Mouse (Mus musculus) ovary, postnatal 14 days (tissue): ENCODE data around the gene Hic2.
A peak's percentile ranks its signal among the peaks of the same experiment; 100 is the strongest.

Experiments used
- DNase-seq: peaks from one replicate; pipeline ENCODE4 v3.0.0; 2022; ENCODE audit warnings: low spot score

Gene Hic2

DNA sequence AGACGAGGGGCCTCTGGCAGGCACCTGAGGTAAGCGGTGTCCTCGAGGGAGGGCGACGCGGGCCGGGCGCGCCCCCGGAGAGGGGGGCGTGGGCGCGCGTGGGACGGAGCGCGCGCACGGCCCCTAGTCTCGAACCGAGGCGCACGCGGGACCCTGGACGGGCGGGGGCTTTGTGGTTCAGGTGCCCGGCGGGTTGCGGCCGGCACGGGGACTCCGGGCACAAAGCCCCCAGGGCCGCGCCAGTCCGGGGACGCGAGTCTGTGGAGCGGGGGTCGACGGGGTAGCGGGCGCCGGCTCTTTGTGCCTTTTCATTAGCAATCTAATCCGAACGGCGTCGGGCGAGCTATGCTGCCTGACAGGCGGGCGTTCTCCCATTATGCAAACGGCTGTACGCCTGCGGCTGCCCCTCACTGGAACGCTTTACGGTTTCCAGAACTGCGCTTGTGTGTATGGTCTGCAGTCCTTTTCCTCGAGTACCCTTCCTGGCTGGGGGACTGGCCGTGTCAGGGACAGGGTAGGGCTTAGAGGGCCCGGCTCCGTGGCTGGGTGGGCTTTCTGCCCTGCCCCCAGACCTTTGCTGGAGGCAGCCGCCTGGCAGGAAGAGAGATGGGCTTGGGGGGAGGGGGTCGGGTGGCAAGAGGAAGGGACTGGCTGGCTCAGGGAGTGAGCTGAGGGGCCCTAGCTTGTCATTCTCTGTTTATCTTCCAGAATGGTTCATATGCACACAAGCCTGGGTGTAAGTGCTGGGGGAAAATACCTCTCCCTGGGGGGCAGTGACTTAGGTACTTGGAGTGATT is 528 bp downstream of the Hic2 start:
- no peak for DNase-seq

GRCm38 (mm10) chr16:17234499-17234895 is 1.1 kb downstream of the Hic2 start:
- DNase-seq = no peak

DNA sequence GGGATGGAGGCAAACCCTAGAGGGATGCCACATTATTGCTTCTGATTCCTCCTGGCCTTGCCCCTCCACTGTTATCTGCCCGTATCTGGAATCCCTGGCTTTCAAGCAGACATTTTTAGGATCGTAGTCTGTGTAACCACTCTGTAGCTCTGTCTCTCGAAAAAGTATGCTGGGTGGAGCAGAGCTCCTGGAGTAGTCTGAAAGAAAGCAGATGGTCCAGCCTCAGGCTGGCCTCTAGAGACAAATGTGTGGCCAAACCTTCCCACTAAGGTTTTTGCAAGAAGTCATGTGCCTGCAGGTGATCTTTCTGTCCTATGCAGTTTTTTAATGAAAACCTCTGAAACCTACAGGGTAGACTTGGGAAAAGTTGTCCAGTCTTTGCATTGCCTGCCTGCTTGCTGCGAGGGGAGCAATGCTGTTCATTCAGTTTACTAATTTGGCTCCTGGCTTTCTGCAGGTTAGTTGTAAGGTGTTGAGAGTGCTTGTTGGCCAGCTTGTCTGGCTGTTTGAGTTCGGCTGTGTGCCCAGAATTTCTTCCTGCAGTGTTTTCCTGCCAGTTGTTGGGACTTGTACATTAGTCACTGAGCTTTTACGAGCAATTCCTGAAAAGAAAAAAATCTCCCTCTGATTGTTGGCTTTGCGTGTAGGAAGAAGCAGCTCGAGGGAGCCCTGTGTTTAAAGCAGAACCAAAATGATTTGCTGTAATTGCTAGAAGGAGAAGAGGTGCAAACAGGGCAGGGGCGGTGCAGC is 1.7 kb downstream of the Hic2 start:
- no peak for DNase-seq

DNA sequence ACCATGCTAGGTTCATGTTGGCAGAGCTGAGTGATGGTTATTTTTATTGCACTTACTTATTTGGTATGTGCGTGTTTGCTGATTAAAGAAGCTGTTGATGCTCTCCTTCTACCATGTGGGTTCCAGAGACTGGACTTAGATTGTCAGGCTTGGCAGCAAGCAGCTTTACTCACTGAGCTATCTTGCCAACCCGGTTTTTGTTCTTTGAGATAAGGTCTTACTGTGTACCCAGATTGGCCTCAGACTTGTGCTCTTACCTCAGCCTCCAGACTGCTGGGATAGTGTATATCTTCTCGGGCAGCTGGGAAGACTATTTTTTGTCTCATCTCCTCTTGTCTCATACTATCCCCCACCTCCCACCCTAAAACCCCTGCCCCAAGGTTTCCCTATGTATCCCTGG is 4.3 kb downstream of the Hic2 start:
- no peak for DNase-seq

- DNase-seq = no peak
These were observed 6.0 kb downstream of the Hic2 start for GRCm38 (mm10) chr16:17239409-17239808.

DNA sequence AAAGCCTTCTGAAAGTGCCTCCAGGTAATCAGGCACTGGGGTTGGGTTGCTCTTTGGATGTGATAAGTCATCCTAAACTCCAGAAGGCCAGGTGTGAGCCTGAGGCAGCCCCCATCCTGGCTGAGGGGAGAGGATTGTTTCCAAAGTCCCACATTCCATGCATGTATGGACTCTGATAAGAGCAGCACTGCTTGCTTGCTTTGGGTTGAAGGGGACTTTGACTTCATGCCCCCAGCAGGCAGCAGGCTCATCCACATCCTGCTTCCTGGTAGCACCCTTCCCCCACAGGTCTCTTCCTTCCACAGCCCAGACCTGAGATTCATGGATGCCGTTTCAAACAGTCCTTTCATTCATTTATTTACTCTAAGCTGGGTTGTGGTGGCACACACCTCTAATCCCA is 10.4 kb downstream of the Hic2 start:
- no peak for DNase-seq

DNA sequence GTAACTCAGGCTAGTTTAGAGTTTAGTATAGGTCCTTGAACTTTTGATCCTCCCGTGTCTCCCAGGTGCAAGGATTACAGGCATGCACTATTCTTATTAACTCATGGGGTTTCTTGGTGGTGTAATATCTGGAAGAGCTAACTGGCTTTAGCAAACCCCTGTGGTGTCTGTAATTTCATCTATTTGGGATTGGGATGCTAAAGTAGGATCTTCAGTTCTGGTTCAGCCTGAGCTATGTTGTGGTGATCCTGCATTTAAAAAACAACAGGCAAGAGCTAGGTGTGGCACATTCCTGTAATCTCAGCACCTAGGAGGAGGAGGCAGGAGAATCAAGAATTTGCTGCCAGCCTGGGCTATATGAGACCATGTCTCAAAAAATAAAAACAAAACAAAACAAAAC is 11.6 kb downstream of the Hic2 start:
- DNase-seq = no peak

DNA sequence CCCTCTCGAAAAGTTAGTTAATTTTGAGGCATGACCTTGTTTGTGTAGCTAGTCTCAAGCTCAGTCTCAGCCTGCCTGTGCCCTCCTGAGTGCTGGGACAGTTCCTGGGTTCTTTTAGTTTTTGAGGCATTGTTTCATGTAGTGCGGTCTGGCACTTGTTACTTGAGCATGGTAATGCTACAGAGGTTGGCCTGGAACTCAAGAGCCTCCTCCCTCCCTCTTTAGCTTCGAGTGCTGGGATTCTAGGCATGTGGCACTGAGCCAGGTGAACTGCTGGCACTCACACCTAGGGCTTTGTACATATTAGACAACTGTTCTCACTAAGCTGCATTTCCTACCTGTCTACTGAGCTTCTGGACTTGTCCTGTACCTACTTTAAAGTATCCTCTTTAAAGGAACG is 14.4 kb downstream of the Hic2 start:
- no peak for DNase-seq

DNA sequence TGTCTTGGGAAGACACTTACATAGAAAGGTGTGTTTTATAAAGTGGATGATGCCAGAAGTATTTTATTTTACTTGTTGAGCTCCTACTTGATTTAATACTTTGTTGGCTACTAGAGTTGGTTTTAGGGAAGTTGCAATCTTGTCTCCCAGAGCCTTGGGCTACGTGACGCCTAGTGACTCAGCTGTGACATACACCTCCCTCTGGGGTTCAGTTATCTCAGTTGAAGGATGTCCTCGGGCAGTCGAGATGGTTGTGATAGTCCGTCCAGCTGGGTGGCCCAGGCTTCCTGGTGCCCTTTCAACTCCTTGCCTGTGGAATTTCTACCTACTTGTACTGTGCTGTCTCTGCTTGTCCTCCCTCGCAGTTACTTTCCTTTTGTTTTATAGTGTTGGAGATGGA is 15.8 kb downstream of the Hic2 start:
- DNase-seq = no peak

- peak; percentile 84 for DNase-seq
These were observed 18.2 kb downstream of the Hic2 start for GRCm38 (mm10) chr16:17251539-17251938.

DNA sequence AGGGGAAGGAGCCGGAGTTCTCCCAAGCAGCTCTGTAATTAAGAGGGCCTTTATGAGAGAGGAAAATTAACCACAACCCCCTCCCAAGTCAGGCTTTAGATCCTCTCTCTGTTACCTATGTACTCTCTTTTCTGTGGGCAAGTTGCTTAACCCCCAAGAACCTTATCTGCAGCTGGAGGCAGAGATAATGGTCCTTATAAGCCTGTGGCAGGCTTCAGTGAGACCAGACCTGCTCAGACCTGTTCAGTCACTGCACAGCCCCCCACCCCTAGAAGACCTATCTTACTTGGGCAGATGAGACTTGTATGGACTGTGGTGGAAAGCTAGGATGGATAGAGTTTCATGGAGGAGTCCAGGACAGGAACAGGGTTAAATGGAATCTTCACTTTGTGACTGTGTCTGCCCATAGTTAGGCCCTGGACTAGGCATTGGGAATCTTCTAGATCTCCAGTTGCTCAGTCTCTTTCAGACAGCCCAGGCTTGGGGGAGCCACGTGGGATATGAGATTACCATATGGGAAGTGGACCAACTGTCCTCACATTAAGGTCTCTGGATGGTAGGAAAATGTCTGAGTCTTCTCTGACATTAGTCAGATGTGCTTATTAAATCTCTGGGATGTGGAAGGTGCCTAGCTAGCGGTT is 18.8 kb downstream of the Hic2 start:
- no peak for DNase-seq

GRCm38 (mm10) chr16:17252841-17253240 is 19.5 kb downstream of the Hic2 start:
- DNase-seq = no peak

DNA sequence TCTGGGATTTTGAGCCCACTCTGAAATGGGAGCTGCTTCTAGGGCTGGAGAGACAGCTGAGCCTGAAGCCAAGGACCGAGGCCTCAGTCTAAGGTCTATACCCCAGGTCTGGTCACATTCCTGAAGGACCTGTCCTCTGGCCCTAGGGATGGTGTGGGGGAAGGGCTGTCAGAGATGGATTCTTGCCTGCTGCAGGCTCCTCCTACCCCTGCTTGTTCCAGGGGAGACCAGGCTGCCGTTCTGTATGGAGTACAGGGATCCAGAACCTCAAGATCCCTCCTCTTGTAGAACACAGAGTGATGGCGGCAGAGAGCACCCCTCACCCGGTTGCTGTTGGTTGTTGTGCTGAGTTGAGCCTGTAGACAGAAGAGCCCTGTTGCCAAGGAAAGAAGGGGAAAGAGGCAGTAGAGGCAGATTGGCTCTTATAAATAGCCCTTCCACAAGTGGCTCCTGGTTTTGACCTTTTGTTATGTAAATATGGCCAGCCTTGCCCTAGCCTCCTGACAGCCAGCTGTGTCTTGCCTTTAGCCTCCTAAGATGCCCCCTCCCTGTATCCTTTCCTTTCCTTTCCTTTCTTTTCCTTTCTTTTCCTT is 20.7 kb downstream of the Hic2 start:
- DNase-seq = no peak

GRCm38 (mm10) chr16:17255270-17255669 is 21.9 kb downstream of the Hic2 start:
- no peak for DNase-seq

DNA sequence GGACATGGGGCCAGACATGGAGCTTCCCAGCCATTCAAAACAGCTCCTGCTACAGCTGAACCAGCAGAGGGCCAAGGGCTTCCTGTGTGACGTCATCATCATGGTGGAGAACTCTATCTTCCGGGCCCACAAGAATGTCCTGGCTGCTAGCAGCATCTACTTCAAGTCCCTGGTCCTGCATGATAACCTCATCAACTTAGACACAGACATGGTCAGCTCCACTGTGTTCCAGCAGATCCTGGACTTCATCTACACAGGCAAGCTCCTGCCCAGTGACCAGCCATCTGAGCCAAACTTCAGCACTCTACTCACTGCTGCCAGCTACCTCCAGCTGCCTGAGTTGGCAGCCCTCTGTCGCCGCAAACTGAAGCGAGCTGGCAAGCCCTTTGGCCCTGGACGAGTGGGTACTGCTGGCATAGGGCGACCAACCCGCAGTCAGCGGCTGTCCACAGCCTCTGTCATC is 24.0 kb downstream of the Hic2 start:
- DNase-seq = no peak

DNA sequence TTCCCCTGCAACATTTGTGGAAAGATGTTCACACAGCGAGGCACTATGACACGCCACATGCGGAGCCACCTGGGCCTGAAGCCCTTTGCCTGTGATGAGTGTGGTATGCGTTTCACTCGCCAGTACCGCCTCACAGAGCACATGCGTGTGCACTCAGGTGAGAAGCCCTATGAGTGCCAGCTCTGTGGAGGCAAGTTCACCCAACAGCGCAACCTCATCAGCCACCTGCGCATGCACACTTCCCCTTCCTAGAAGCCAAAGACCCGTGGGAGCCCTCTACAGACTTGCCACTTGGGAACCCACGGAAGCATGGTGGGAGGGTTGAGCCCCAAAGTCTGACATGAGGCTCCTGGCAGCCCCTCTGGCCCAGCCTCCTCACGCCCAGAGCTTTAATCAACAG is 25.5 kb downstream of the Hic2 start:
- no peak for DNase-seq

GRCm38 (mm10) chr16:17261341-17261740 is 28.0 kb downstream of the Hic2 start:
- DNase-seq = no peak

- DNase-seq = no peak
These were observed 32.7 kb downstream of the Hic2 start for GRCm38 (mm10) chr16:17266113-17266512.

DNA sequence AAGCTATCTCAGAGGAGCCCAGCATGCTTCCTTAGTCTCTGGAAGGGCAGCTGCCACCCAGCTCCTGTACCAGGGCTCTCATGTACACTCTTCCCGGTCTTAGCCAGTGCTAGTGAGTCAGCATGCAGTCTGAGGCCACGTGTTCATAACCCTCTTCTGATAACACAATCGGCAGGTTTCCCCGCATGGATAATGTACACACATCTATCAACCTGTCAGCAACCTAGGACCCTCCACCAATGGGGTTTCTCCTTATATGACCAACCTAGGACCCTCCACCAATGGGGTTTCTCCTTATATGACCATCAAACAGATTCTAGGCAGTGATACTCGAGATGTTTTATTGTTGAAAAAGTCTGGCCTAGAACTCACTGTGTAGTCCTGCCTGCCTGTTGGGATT is 34.6 kb downstream of the Hic2 start:
- no peak for DNase-seq

GRCm38 (mm10) chr16:17269872-17270271 is 36.5 kb downstream of the Hic2 start:
- DNase-seq = no peak

DNA sequence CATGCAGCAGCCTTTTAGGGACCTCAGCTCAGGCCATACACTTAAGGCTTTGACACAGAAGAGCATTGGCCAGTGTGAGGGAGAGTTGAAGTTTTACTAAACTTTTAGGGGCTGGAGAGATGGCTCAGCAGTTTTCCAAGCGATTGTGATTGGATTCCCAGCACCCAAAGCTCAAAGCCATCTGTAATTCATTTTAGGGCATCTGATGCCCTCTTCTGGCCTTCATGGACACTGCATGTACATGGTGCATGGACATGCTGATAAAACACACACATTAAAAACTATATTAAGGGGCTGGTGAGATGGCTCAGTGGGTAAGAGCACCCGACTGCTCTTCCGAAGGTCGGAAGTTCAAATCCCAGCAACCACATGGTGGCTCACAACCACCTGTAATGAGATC is 37.8 kb downstream of the Hic2 start:
- no peak for DNase-seq

GRCm38 (mm10) chr16:17271856-17272255 is 38.5 kb downstream of the Hic2 start:
- no peak for DNase-seq

- no peak for DNase-seq
These were observed 42.3 kb downstream of the Hic2 start, which contains the start of gene Tmem191c for GRCm38 (mm10) chr16:17275721-17276120. TSS of gene Tmem191c (plus strand) at chr16:17276077.
